Mouse (Mus musculus) forebrain, embryonic 16.5 days (tissue): ENCODE measurements around the gene Tspan13. TPM values are rescaled to one million over a fixed set of nuclear protein-coding genes. Genes with fewer than 3 reads are reported as not detected.

Source experiments
- ATAC-seq: fragments of 200-750 bp; cut with Nextera tagmentation; 2 replicates; pipeline ENCODE4 v1.8.0; 2017; ENCODE audit warnings: mild to moderate bottlenecking, moderate library complexity
- H3K27ac ChIP-seq: fragments of 300-500 bp; sonication (generic); 2 replicates; pipeline ENCODE4 v1.5.1; 2014; ENCODE audit warnings: low read length, control low read depth
- H3K27me3 ChIP-seq: fragments of 300-500 bp; sonication (generic); replicated peaks from 2 replicates; pipeline ENCODE4 v1.6.1; 2014; ENCODE audit warnings: low read length; ENCODE audit not compliant: control insufficient read depth, insufficient read depth
- H3K36me3 ChIP-seq: fragments of 300-500 bp; sonication (generic); 2 replicates; pipeline ENCODE4 v1.6.1; 2014; ENCODE audit not compliant: control insufficient read depth, insufficient read depth
- H3K4me1 ChIP-seq: fragments of 300-500 bp; sonication (generic); replicated peaks from 2 replicates; pipeline ENCODE4 v1.6.1; 2014; ENCODE audit warnings: low read length; ENCODE audit not compliant: control insufficient read depth, insufficient read depth
- H3K4me2 ChIP-seq: fragments of 300-500 bp; sonication (generic); 2 replicates; pipeline ENCODE4 v1.6.1; 2014; ENCODE audit warnings: mild to moderate bottlenecking, low read length, control low read depth
- H3K4me3 ChIP-seq: fragments of 300-500 bp; sonication (generic); replicated peaks from 2 replicates; pipeline ENCODE4 v1.5.1; 2014; ENCODE audit warnings: mild to moderate bottlenecking, low read length, control low read depth
- H3K9ac ChIP-seq: fragments of 300-500 bp; sonication (generic); replicated peaks from 2 replicates; pipeline ENCODE4 v1.6.1; 2014; ENCODE audit warnings: low read depth, low read length, control low read depth
- H3K9me3 ChIP-seq: fragments of 300-500 bp; sonication (generic); 2 replicates; pipeline ENCODE4 v1.6.1; 2016; ENCODE audit warnings: low read length; ENCODE audit not compliant: control insufficient read depth
- WGBS: fragments of 180-500 bp; shearing (Covaris S2); extraction: QIAGEN DNeasy Blood & Tissue Kit; methylation state at CpG from one replicate; pipeline ENCODE4 v1.1.7; 2014; 5-methylcytosine and 5-hydroxymethylcytosine counted together
- polyA plus RNA-seq: library from polyadenylated mRNA; unstranded; fragments of >200 nt; fragmentation: Nextera tagmentation; extraction: Ambion mirVana; gene quantifications from 2 replicates; pipeline ENCODE4 v1.2.1, GENCODE M21; 2015

Gene Tspan13
- polyA plus RNA-seq, 1 experiment from 2014 or later: 340 TPM

- Histone ChIP-seq H3K36me3 (no peaks in the 10 kb centered on the region), H3K4me3 (no peak overlapping the region), H3K4me2 (no peak overlapping the region), H3K4me1 (peaks cover 3% of the 10 kb centered on the region), H3K9me3 (no peaks in the 10 kb centered on the region), H3K27ac (no peak overlapping the region), H3K27me3 (no peaks in the 10 kb centered on the region), H3K9ac (no peak overlapping the region)
- WGBS: 87% methylated on average over 4 of the region's 4 CpGs
- ATAC-seq: no peak
Measured at GRCm38 (mm10) chr12:36026126-36026525, 16.2 kb downstream of the Tspan13 start.

DNA sequence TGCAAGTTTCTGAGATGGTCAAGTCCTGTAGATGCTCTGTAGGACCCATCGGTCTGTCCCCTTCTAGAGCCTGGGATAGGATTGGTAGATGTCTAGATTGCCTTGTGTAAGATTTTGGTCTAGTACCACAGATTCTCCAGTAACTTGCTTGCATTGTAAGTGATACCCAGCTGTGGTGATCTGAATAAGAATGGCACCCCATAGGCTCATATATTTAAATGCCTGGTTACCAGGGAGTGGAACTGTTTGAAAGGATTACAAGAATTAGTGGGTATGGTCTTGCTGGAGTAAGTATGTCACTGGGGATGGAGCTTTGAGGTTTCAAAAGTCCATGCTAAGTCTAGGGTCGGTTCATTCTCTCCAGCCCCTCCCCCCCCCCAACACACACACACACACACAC is 21.6 kb downstream of the Tspan13 start:
- peaks cover 3% of the 10 kb centered on the region for H3K4me1 ChIP-seq
- H3K4me2 ChIP-seq: no peak overlapping the region
- no peak for ATAC-seq
- H3K9ac ChIP-seq: no peak overlapping the region
- H3K9me3 ChIP-seq: 0 out of 2 replicates have a peak, but pooled peaks cover 2% of the 10 kb centered on the region
- H3K27ac ChIP-seq: no peak overlapping the region
- no peak overlapping the region for H3K4me3 ChIP-seq
- H3K27me3 ChIP-seq: no peaks in the 10 kb centered on the region
- WGBS: 88% methylated on average over 2 of the region's 2 CpGs
- H3K36me3 ChIP-seq: peaks cover 22% of the 10 kb centered on the region

- ATAC-seq: no peak
- 98% methylated on average over 3 of the region's 3 CpGs for WGBS
- Histone ChIP-seq H3K27me3 (no peaks in the 10 kb centered on the region), H3K36me3 (peaks cover 24% of the 10 kb centered on the region), H3K27ac (no peak overlapping the region), H3K4me2 (no peak overlapping the region), H3K4me3 (no peak overlapping the region), H3K9me3 (0 out of 2 replicates have a peak, but pooled peaks cover 2% of the 10 kb centered on the region), H3K9ac (no peak overlapping the region), H3K4me1 (no peaks in the 10 kb centered on the region)
Measured at GRCm38 (mm10) chr12:36020081-36020480, 22.2 kb downstream of the Tspan13 start.

DNA sequence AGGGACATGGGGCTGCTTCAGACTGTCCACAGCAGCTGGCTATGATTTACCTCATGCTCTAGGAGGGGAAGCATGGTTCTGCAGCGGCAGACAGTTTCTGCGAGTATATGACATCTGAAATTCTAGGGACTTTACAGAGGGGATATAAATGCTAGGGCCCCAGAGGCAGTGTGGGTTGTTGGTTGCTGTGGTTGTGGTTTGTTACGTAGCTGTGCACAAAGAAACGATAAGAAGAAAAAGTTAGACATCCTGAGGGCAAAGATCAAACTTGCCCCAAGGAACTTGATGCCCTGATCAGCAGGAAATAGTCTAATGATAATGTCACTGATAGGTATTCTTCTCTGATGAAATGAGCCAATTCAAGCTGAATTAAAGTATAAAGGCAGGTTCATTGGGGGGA is 22.7 kb downstream of the Tspan13 start:
- H3K4me3 ChIP-seq: no peak overlapping the region
- H3K27me3 ChIP-seq: no peaks in the 10 kb centered on the region
- 0 out of 2 replicates have a peak, but pooled peaks cover 2% of the 10 kb centered on the region for H3K9me3 ChIP-seq
- no peak overlapping the region for H3K4me2 ChIP-seq
- ATAC-seq: no peak
- H3K36me3 ChIP-seq: peaks cover 25% of the 10 kb centered on the region
- 92% methylated on average over 4 of the region's 4 CpGs for WGBS
- no peaks in the 10 kb centered on the region for H3K4me1 ChIP-seq
- no peak overlapping the region for H3K27ac ChIP-seq
- H3K9ac ChIP-seq: no peak overlapping the region

GRCm38 (mm10) chr12:36017791-36018190 is 24.5 kb downstream of the Tspan13 start:
- Histone ChIP-seq H3K9ac (no peak overlapping the region), H3K27ac (no peak overlapping the region), H3K4me1 (no peaks in the 10 kb centered on the region), H3K27me3 (no peaks in the 10 kb centered on the region), H3K36me3 (peaks cover 25% of the 10 kb centered on the region), H3K9me3 (0 out of 2 replicates have a peak, but pooled peaks cover 2% of the 10 kb centered on the region), H3K4me2 (no peak overlapping the region), H3K4me3 (no peak overlapping the region)
- no peak for ATAC-seq
- 80% methylated on average over 2 of the region's 2 CpGs for WGBS

GRCm38 (mm10) chr12:36013216-36013910 is 28.9 kb downstream of the Tspan13 start:
- Histone ChIP-seq H3K27me3 (no peaks in the 10 kb centered on the region), H3K4me3 (no peak overlapping the region), H3K9me3 (0 out of 2 replicates have a peak, but pooled peaks cover 2% of the 10 kb centered on the region), H3K4me2 (no peak overlapping the region), H3K36me3 (peaks cover 10% of the 10 kb centered on the region), H3K27ac (no peak overlapping the region), H3K4me1 (no peaks in the 10 kb centered on the region), H3K9ac (no peak overlapping the region)
- no peak for ATAC-seq
- 89% methylated on average over 7 of the region's 7 CpGs for WGBS

- Histone ChIP-seq H3K4me2 (no peak overlapping the region), H3K4me3 (no peak overlapping the region), H3K9ac (no peak overlapping the region), H3K36me3 (no peaks in the 10 kb centered on the region), H3K4me1 (no peaks in the 10 kb centered on the region), H3K27me3 (no peaks in the 10 kb centered on the region), H3K9me3 (no peaks in the 10 kb centered on the region), H3K27ac (no peak overlapping the region)
- WGBS: 79% methylated on average over 6 of the region's 6 CpGs
- ATAC-seq: no peak
Measured at GRCm38 (mm10) chr12:36008364-36009047, 33.8 kb downstream of the Tspan13 start.

DNA sequence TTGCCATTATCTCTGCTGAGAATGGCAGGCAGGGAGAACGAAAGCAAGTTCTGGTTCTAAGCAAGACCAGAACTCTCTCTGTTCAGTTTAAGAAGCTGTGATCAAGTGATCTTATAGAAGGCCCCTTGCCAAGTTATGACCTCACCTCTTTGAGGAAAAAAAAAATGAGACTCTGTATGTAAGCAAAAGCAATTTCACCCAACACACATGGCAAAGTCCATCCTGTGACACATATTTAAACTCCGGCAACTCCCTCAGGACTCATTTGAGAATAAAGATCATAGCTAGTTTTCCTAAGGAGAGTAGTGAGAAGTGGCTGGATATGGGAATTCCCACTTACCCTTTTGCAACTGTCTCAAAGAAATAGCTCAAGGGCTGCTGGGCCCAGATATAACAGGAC is 34.7 kb downstream of the Tspan13 start:
- no peaks in the 10 kb centered on the region for H3K36me3 ChIP-seq
- no peak for ATAC-seq
- H3K9me3 ChIP-seq: no peaks in the 10 kb centered on the region
- WGBS: 89% methylated on average over 2 of the region's 2 CpGs
- H3K9ac ChIP-seq: no peak overlapping the region
- H3K27me3 ChIP-seq: no peaks in the 10 kb centered on the region
- H3K4me3 ChIP-seq: no peak overlapping the region
- no peak overlapping the region for H3K4me2 ChIP-seq
- no peaks in the 10 kb centered on the region for H3K4me1 ChIP-seq
- H3K27ac ChIP-seq: no peak overlapping the region

GRCm38 (mm10) chr12:36004714-36005113 is 37.6 kb downstream of the Tspan13 start:
- H3K4me1 ChIP-seq: no peaks in the 10 kb centered on the region
- H3K4me3 ChIP-seq: no peak overlapping the region
- no peaks in the 10 kb centered on the region for H3K36me3 ChIP-seq
- H3K9me3 ChIP-seq: no peaks in the 10 kb centered on the region
- no peak for ATAC-seq
- WGBS: 78% methylated on average over 4 of the region's 4 CpGs
- no peak overlapping the region for H3K9ac ChIP-seq
- H3K4me2 ChIP-seq: no peak overlapping the region
- H3K27ac ChIP-seq: no peak overlapping the region
- no peaks in the 10 kb centered on the region for H3K27me3 ChIP-seq
